16 mouse cellular contexts compared by ENCODE assay signal in the genomic region with DNA sequence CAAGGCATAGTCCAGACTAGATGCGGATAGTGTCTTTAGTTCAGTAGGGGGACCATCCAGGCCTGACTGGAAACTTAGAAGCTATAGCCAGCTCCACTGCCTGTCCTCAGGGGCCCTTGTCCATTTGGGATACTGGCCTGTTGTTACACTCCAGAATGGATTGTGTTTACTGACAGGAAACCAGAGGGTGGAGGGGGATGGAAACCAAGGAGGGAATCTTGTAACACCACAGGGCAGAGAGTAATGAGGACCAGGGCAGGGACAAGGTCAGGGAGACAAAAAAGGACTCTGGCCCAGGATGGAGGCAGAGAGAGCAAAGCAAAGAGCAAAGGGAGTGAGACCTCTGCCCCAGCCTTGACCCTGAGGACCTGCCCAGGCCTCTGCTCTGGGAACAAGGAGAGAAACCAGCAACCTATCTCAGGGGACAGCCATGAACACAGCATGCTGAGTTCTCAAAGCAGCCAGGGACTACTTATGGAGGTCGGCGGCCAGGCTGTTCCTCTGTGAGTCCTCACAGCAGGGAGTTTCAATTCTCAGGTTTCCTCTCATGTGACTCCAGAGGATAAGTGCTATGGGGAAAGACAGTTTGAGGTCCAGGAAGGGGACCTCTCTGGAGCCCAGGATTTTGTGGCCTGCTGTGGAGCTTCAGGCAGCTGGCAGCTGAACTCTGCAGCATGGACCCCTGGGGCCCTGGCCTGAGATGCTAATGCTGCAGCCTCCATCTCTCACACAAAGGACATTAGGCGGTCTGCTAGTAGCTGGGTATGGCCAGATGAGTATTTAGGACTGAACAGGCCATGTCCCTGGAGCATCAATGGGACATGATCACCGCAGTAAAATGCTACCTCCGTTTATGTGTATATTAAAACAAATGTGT. TPM values are rescaled to one million over a fixed set of nuclear protein-coding genes. Genes with fewer than 3 reads are reported as not detected.
DNase-seq lines count a peak whose midpoint lies in the region; ATAC-seq and TF ChIP-seq lines count a peak whose summit lies in the region.
"Had no signal": no experiment of that assay in that cellular context is flagged by ENCODE, and none has a peak within 500 bp of the region (broad histone marks: within the 10 kb centered on the region; RNA-seq: fewer than 3 reads in every experiment).

No protein-coding gene starts in this region.

- 63% methylated on average over 6 of the region's 6 CpGs for WGBS in heart, embryonic 12.5 days
- 47% methylated on average over 6 of the region's 6 CpGs for WGBS in midbrain, embryonic 11.5 days
- WGBS in midbrain, embryonic 13.5 days: 51% methylated on average over 6 of the region's 6 CpGs
- 57% methylated on average over 6 of the region's 6 CpGs for WGBS in limb, embryonic 10.5 days

- ATAC-seq in heart, embryonic 12.5 days (ENCODE audit: insufficient number of reproducible peaks, low FRiP score): no peak
- ATAC-seq in midbrain, embryonic 11.5 days (ENCODE audit: low FRiP score): no peak
- ATAC-seq in midbrain, embryonic 13.5 days: no peak

- TF ChIP-seq CTCF in left cerebral cortex, adult 2 months (IDR thresholded peaks at IDR 0.05): no peak

- peaks cover 5% of the 10 kb centered on the region for H3K9me3 ChIP-seq in heart, embryonic 12.5 days (replicated peaks)
- no peaks in the 10 kb centered on the region for H3K9me3 ChIP-seq in midbrain, embryonic 11.5 days (ENCODE audit: control insufficient read depth, low read length)
- 0 out of 2 replicates have a peak, but pooled peaks cover 2% of the 10 kb centered on the region for H3K9me3 ChIP-seq in midbrain, embryonic 13.5 days
- H3K9me3 ChIP-seq in limb, embryonic 10.5 days (replicated peaks): no peaks in the 10 kb centered on the region
- H3K9me3 ChIP-seq: embryonic facial prominence, embryonic 15.5 days; hindbrain, embryonic 15.5 days; neural tube, embryonic 12.5 days had no signal

- DNase-seq in heart, adult 11 months: peak; percentile 94
- peak; percentile 87 for DNase-seq in midbrain, embryonic 11.5 days (ENCODE audit: low spot score, missing footprints)
- no peak for DNase-seq in limb, embryonic 10.5 days (ENCODE audit: low spot score)
- DNase-seq in thymus, postnatal 4 days: no peak
- no peak for DNase-seq in layer of hippocampus, adult 8-10 months (ENCODE audit: low spot score in 2 of 2)
- no peak for DNase-seq in left cerebral cortex, adult 2 months (ENCODE audit: extremely low spot score in 1 of 2, low spot score in 2 of 2)
- DNase-seq: adrenal gland, postnatal 10 days; cerebellum, adult 11 months; lung, postnatal 4 days; right cerebral cortex, postnatal 14 days had no signal

- H3K4me2 ChIP-seq in heart, embryonic 12.5 days: no peak overlapping the region
- no peak overlapping the region for H3K4me2 ChIP-seq in midbrain, embryonic 11.5 days
- no peak overlapping the region for H3K4me2 ChIP-seq in midbrain, embryonic 13.5 days (replicated peaks)
- H3K4me2 ChIP-seq: embryonic facial prominence, embryonic 15.5 days; hindbrain, embryonic 15.5 days; neural tube, embryonic 12.5 days had no signal

- intact Hi-C loops in left cerebral cortex, adult 2 months (cut with DNase I): loop anchor here (5.0 kb wide), 1 partner anchor 36 kb away; the partner anchor contains the start of gene Ampd3

- no peaks in the 10 kb centered on the region for H3K36me3 ChIP-seq in heart, embryonic 12.5 days
- H3K36me3 ChIP-seq in midbrain, embryonic 11.5 days (ENCODE audit: control insufficient read depth, insufficient read depth, low read length): no peaks in the 10 kb centered on the region
- no peaks in the 10 kb centered on the region for H3K36me3 ChIP-seq in midbrain, embryonic 13.5 days
- no peaks in the 10 kb centered on the region for H3K36me3 ChIP-seq in limb, embryonic 10.5 days
- H3K36me3 ChIP-seq: embryonic facial prominence, embryonic 15.5 days; hindbrain, embryonic 15.5 days; neural tube, embryonic 12.5 days had no signal

- no peak overlapping the region for H3K4me3 ChIP-seq in heart, embryonic 12.5 days
- H3K4me3 ChIP-seq in midbrain, embryonic 11.5 days (ENCODE audit: low read depth, low read length): no peak overlapping the region
- no peak overlapping the region for H3K4me3 ChIP-seq in midbrain, embryonic 13.5 days (replicated peaks)
- no peak overlapping the region for H3K4me3 ChIP-seq in limb, embryonic 10.5 days
- no peak overlapping the region for H3K4me3 ChIP-seq in left cerebral cortex, adult 2 months
- H3K4me3 ChIP-seq: embryonic facial prominence, embryonic 15.5 days; hindbrain, embryonic 15.5 days; neural tube, embryonic 12.5 days had no signal

- no peak overlapping the region for H3K9ac ChIP-seq in heart, embryonic 12.5 days
- H3K9ac ChIP-seq in midbrain, embryonic 11.5 days (ENCODE audit: low read length): no peak overlapping the region; the same call in 1 of the 2 replicates
- no peak overlapping the region for H3K9ac ChIP-seq in midbrain, embryonic 13.5 days (replicated peaks)
- H3K9ac ChIP-seq: embryonic facial prominence, embryonic 15.5 days; hindbrain, embryonic 15.5 days; neural tube, embryonic 12.5 days had no signal

- H3K27ac ChIP-seq in heart, embryonic 12.5 days (ENCODE audit: poor library complexity, severe bottlenecking): no peak overlapping the region
- H3K27ac ChIP-seq in midbrain, embryonic 11.5 days (ENCODE audit: low read depth, low read length): no peak overlapping the region
- H3K27ac ChIP-seq in midbrain, embryonic 13.5 days: no peak overlapping the region
- peak overlapping the region; percentile 72 for H3K27ac ChIP-seq in limb, embryonic 10.5 days
- H3K27ac ChIP-seq in left cerebral cortex, adult 2 months: no peak overlapping the region
- H3K27ac ChIP-seq: embryonic facial prominence, embryonic 15.5 days; hindbrain, embryonic 15.5 days; neural tube, embryonic 12.5 days; stomach, postnatal 0 days had no signal

- no peaks in the 10 kb centered on the region for H3K27me3 ChIP-seq in heart, embryonic 12.5 days (replicated peaks)
- no peaks in the 10 kb centered on the region for H3K27me3 ChIP-seq in midbrain, embryonic 11.5 days (ENCODE audit: control insufficient read depth, insufficient read depth, low read length)
- H3K27me3 ChIP-seq in midbrain, embryonic 13.5 days: no peaks in the 10 kb centered on the region
- H3K27me3 ChIP-seq in limb, embryonic 10.5 days (ENCODE audit: low read depth, poor library complexity, severe bottlenecking): no peaks in the 10 kb centered on the region
- H3K27me3 ChIP-seq: embryonic facial prominence, embryonic 15.5 days; hindbrain, embryonic 15.5 days; neural tube, embryonic 12.5 days had no signal

- no peaks in the 10 kb centered on the region; the same call in 1 of the 2 replicates for H3K4me1 ChIP-seq in heart, embryonic 12.5 days (replicated peaks)
- peaks cover 7% of the 10 kb centered on the region for H3K4me1 ChIP-seq in midbrain, embryonic 11.5 days (ENCODE audit: control insufficient read depth, insufficient read depth, low read length)
- peaks cover 16% of the 10 kb centered on the region for H3K4me1 ChIP-seq in midbrain, embryonic 13.5 days (replicated peaks)
- peaks cover 28% of the 10 kb centered on the region for H3K4me1 ChIP-seq in limb, embryonic 10.5 days

RNA-seq across cellular contexts. Expression of gene Ampd3, which starts 36.7 kb away (rescaled TPM):
- polyA plus RNA-seq in heart, embryonic 12.5 days (2016; fragmentation: Nextera tagmentation; extraction: Ambion mirVana): 8.2 and 9.4 TPM in 2 replicates
- 1.4 and 2.6 TPM in 2 replicates for polyA plus RNA-seq in midbrain, embryonic 11.5 days (2014; fragmentation: Nextera tagmentation; extraction: Ambion mirVana)
- 2.9 and 3.7 TPM in 2 replicates for polyA plus RNA-seq in midbrain, embryonic 13.5 days (2015; fragmentation: Nextera tagmentation; extraction: Ambion mirVana)
- 1.0 and 1.9 TPM in 2 replicates for polyA plus RNA-seq in limb, embryonic 10.5 days (2016; fragmentation: Nextera tagmentation; extraction: Ambion mirVana)
- 10 to 100 TPM; 25.4 to 37.7 (median 30.3) TPM for total RNA-seq in layer of hippocampus, adult 8-10 months (2022)
- total RNA-seq in left cerebral cortex, adult 2 months (2021): 10 to 100 TPM; 24.4 to 25.3 TPM

Comparison
In these comparisons a context has a peak if more than half of its experiments do, and no peak if none do; other contexts are left out.
1. DNase-seq: peak in heart, adult 11 months (single experiment) and midbrain, embryonic 11.5 days (single experiment); none in limb, embryonic 10.5 days (single experiment), thymus, postnatal 4 days (single experiment), layer of hippocampus, adult 8-10 months (0 of 2) and left cerebral cortex, adult 2 months (0 of 2).